Mouse (Mus musculus) cerebellum, adult 8-10 months (tissue): ENCODE measurements around the gene St8sia1.

Experiments used
- DNase-seq: peaks from one replicate; pipeline ENCODE4 v3.0.0; 2022

St8sia1 gene

GRCm38 (mm10) chr6:142860396-142860795 is 103.9 kb downstream of the St8sia1 start:
- no peak for DNase-seq

GRCm38 (mm10) chr6:142859946-142860345 is 104.3 kb downstream of the St8sia1 start:
- no peak for DNase-seq

- DNase-seq: no peak
These were observed 105.3 kb downstream of the St8sia1 start for GRCm38 (mm10) chr6:142858937-142859336.

- no peak for DNase-seq
These were observed 107.9 kb downstream of the St8sia1 start for GRCm38 (mm10) chr6:142856258-142856874.

- no peak for DNase-seq
These were observed 108.5 kb downstream of the St8sia1 start for GRCm38 (mm10) chr6:142855761-142856160.

- no peak for DNase-seq
These were observed 111.6 kb downstream of the St8sia1 start for GRCm38 (mm10) chr6:142852419-142853377.

GRCm38 (mm10) chr6:142850436-142850835 is 113.8 kb downstream of the St8sia1 start:
- no peak for DNase-seq

- no peak for DNase-seq
These were observed 114.9 kb downstream of the St8sia1 start for GRCm38 (mm10) chr6:142849326-142849725.

GRCm38 (mm10) chr6:142847914-142848674 is 116.2 kb downstream of the St8sia1 start:
- DNase-seq: no peak

- DNase-seq: no peak
These were observed 117.4 kb downstream of the St8sia1 start for GRCm38 (mm10) chr6:142846855-142847254.

- DNase-seq: no peak
These were observed 119.2 kb downstream of the St8sia1 start for GRCm38 (mm10) chr6:142845066-142845465.

- no peak for DNase-seq
These were observed 120.2 kb downstream of the St8sia1 start for GRCm38 (mm10) chr6:142844061-142844460.

GRCm38 (mm10) chr6:142838501-142838900 is 125.8 kb downstream of the St8sia1 start:
- DNase-seq: no peak

- no peak for DNase-seq
These were observed 126.9 kb downstream of the St8sia1 start for GRCm38 (mm10) chr6:142837326-142837725.

- no peak for DNase-seq
These were observed 128.5 kb downstream of the St8sia1 start for GRCm38 (mm10) chr6:142835726-142836125.

- DNase-seq: no peak
These were observed 129.3 kb downstream of the St8sia1 start for GRCm38 (mm10) chr6:142834911-142835310.

- DNase-seq: no peak
These were observed 132.5 kb downstream of the St8sia1 start for GRCm38 (mm10) chr6:142831706-142832105.

- DNase-seq: no peak
These were observed 133.0 kb downstream of the St8sia1 start for GRCm38 (mm10) chr6:142831243-142831642.

GRCm38 (mm10) chr6:142830221-142830620 is 134.0 kb downstream of the St8sia1 start:
- no peak for DNase-seq

- no peak for DNase-seq
These were observed 138.8 kb downstream of the St8sia1 start for GRCm38 (mm10) chr6:142825449-142825848.

GRCm38 (mm10) chr6:142823008-142823787 is 141.1 kb downstream of the St8sia1 start:
- DNase-seq: no peak

GRCm38 (mm10) chr6:142818306-142818705 is 145.9 kb downstream of the St8sia1 start:
- no peak for DNase-seq
